Mouse (Mus musculus) bone marrow, adult 2 months (tissue): ENCODE measurements around the gene Gm3045.
A peak's percentile ranks its signal among the peaks of the same experiment; 100 is the strongest.

Experiments used
- CTCF ChIP-seq: fragments of 200-500 bp; IDR thresholded peaks from 2 replicates; pipeline ENCODE4 v1.5.1; 2011; ENCODE audit warnings: low read length, control low read depth; ENCODE audit not compliant: control insufficient read depth, insufficient read depth
- POLR2A ChIP-seq: fragments of 200-500 bp; IDR thresholded peaks from 2 replicates; pipeline ENCODE4 v1.6.1; 2011; ENCODE audit warnings: low read depth, mild to moderate bottlenecking, control low read depth, low read length, borderline replicate concordance; ENCODE audit not compliant: control insufficient read depth

DNA sequence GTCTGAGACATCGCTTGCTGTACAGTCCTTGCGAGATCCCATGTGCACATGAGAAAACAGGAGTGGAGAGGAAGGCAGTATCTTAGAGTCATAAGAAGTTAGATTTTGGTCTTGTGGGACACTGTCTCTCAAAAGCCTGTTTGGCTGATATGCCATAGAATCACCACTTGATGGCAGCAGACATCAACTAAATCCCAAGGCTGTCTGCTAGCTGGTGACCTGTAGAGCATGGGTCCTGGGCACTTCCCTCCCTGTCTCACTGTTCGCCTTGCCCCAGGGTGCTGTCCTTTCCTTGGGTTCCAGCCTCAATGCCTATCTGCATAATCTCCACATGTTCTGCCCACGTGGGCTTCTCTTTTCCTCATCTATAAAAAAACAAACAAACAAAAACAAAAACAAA is 49.0 kb downstream of the Gm3045 start:
- TF ChIP-seq CTCF: peak; percentile 55
- TF ChIP-seq POLR2A: no peak
